Mouse (Mus musculus) intestine, embryonic 14.5 days (tissue): ENCODE results near the gene Mon2. TPM values are rescaled to one million over a fixed set of nuclear protein-coding genes. Genes with fewer than 3 reads are reported as not detected.
A peak's percentile ranks its signal among the peaks of the same experiment; 100 is the strongest.

ENCODE experiments used
- ATAC-seq: fragments of 200-750 bp; cut with Nextera tagmentation; replicated peaks from 2 replicates; pipeline ENCODE4 v1.8.0; 2017; ENCODE audit warnings: low read depth, moderate number of reproducible peaks, moderate TSS enrichment, moderate library complexity; ENCODE audit not compliant: low FRiP score, low TSS enrichment
- DNase-seq: peaks from one replicate; pipeline ENCODE4 v3.0.0-alpha.2; 2018; ENCODE audit warnings: low spot score
- H3K27ac ChIP-seq: fragments of 300-500 bp; sonication (generic); 2 replicates; pipeline ENCODE4 v1.5.1; 2014; ENCODE audit warnings: low read depth, mild to moderate bottlenecking, control low read depth
- H3K27me3 ChIP-seq: fragments of 300-500 bp; sonication (generic); replicated peaks from 2 replicates; pipeline ENCODE4 v1.6.1; 2014; ENCODE audit warnings: low read length, control low read depth; ENCODE audit not compliant: control insufficient read depth, insufficient read depth
- H3K36me3 ChIP-seq: fragments of 300-500 bp; sonication (generic); 2 replicates; pipeline ENCODE4 v1.6.1; 2014; ENCODE audit warnings: low read length, control low read depth; ENCODE audit not compliant: control insufficient read depth, insufficient read depth
- H3K4me1 ChIP-seq: fragments of 300-500 bp; sonication (generic); replicated peaks from 2 replicates; pipeline ENCODE4 v1.6.1; 2014; ENCODE audit warnings: low read length, control low read depth, mixed read lengths; ENCODE audit not compliant: control insufficient read depth, insufficient read depth
- H3K4me2 ChIP-seq: fragments of 300-500 bp; sonication (generic); 2 replicates; pipeline ENCODE4 v1.6.1; 2014; ENCODE audit warnings: low read length
- H3K4me3 ChIP-seq: fragments of 300-500 bp; sonication (generic); 2 replicates; pipeline ENCODE4 v1.5.1; 2014; ENCODE audit warnings: low read depth, low read length, control low read depth, mixed read lengths
- H3K9ac ChIP-seq: fragments of 300-500 bp; sonication (generic); 2 replicates; pipeline ENCODE4 v1.6.1; 2014; ENCODE audit warnings: mild to moderate bottlenecking, low read length
- H3K9me3 ChIP-seq: fragments of 300-500 bp; sonication (generic); 2 replicates; pipeline ENCODE4 v1.6.1; 2016; ENCODE audit warnings: low read length, control low read depth; ENCODE audit not compliant: control insufficient read depth
- WGBS: fragments of 180-500 bp; shearing (Covaris S2); extraction: QIAGEN DNeasy Blood & Tissue Kit; methylation state at CpG from one replicate; pipeline ENCODE4 v1.1.7; 2014; 5-methylcytosine and 5-hydroxymethylcytosine counted together
- polyA plus RNA-seq: library from polyadenylated mRNA; unstranded; fragments of >200 nt; fragmentation: Nextera tagmentation; extraction: Ambion mirVana; gene quantifications from 2 replicates; pipeline ENCODE4 v1.2.1, GENCODE M21; 2014

Mon2 gene
- polyA plus RNA-seq, 1 experiment from 2014 or later: 28.7 TPM

DNA sequence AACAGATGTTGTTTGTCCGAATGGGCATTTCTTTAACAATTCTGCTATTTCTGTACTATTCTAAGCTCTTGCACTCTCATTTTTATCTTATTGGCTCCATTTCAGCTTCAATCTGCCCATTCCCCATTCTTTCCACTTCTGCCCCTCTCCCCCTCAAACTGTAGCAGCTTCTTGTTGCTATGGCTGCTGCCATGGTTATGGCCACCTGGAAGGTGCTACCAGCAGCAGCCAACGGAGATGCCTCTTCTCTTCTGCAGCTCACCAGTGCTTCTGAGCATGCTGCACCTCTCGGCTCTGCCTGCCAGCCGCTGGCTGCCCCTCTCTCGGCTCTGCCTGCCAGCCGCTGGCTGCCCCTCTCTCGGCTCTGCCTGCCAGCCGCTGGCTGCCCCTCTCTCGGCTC, 8.0 kb upstream of the Mon2 start:
- no peak overlapping the region for H3K4me2 ChIP-seq
- H3K9me3 ChIP-seq: no peaks in the 10 kb centered on the region
- WGBS: 64% methylated on average over 9 of the region's 9 CpGs
- H3K4me3 ChIP-seq: no peak overlapping the region
- DNase-seq (no peak), ATAC-seq (no peak)
- H3K9ac ChIP-seq: no peak overlapping the region
- 0 out of 2 replicates have a peak, but pooled peaks cover 4% of the 10 kb centered on the region for H3K4me1 ChIP-seq
- no peaks in the 10 kb centered on the region for H3K36me3 ChIP-seq
- no peak overlapping the region for H3K27ac ChIP-seq
- H3K27me3 ChIP-seq: no peaks in the 10 kb centered on the region

DNA sequence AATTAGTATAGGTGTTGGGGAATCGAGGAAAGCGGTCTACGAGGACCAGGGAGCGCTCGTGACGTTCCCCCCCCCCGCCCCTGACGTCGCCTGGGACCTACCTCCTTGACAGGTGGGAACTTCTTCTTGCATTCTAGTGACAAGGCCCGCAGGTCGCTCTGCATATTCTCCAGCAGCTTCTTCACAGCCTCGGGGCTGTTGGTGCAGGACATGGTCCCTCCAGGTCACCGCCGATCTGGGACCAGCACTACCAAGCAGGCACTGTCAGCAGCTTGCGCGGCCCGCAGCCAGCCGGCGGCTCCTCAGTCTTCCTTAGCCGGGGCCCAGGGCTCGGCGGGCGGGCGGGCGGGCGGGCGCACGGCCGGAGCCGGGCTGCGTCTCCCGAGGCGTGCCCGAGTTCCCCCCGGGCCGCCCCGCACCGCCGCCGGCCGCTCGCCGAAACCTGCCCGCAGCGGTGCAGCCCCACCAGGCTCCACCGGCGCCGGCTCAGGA, 508 bp downstream of the Mon2 start:
- no peaks in the 10 kb centered on the region for H3K27me3 ChIP-seq
- DNase-seq (peak; percentile 76), ATAC-seq (peak; percentile 82)
- no peaks in the 10 kb centered on the region for H3K36me3 ChIP-seq
- 0% methylated on average over 30 of the region's 48 CpGs for WGBS
- H3K9me3 ChIP-seq: no peaks in the 10 kb centered on the region
- H3K4me2 ChIP-seq: peak overlapping the region; percentile 81
- peak overlapping the region; percentile 82 for H3K9ac ChIP-seq
- peak overlapping the region; percentile 97 for H3K4me3 ChIP-seq
- peaks cover 19% of the 10 kb centered on the region for H3K4me1 ChIP-seq
- peak overlapping the region; percentile 75; the same call in 1 of the 2 replicates for H3K27ac ChIP-seq

DNA sequence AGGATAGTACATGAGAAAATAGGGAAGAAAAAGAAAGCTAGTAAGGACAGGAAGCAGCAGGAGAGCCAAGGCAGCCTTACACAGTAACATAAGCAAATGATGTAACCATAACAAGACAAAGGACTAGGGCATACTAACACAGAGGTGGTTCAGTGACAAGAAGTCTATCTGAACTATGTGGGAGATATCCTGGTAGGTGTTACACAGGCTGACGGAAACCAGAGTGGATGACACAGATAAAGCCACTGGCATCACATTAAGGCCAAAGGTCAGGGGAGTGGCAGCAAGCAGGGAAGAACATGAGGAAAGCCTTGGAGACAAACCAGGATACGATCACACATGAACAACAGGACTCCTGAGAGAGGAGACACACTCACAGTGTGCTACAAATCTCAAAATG, 4.3 kb downstream of the Mon2 start:
- peaks cover 18% of the 10 kb centered on the region for H3K4me1 ChIP-seq
- no peaks in the 10 kb centered on the region for H3K27me3 ChIP-seq
- H3K9me3 ChIP-seq: no peaks in the 10 kb centered on the region
- peaks cover 6% of the 10 kb centered on the region for H3K36me3 ChIP-seq
- ATAC-seq (no peak), DNase-seq (no peak)
- H3K4me3 ChIP-seq: no peak overlapping the region
- 82% methylated on average over 2 of the region's 2 CpGs for WGBS
- no peak overlapping the region for H3K9ac ChIP-seq
- H3K4me2 ChIP-seq: no peak overlapping the region
- no peak overlapping the region for H3K27ac ChIP-seq

DNA sequence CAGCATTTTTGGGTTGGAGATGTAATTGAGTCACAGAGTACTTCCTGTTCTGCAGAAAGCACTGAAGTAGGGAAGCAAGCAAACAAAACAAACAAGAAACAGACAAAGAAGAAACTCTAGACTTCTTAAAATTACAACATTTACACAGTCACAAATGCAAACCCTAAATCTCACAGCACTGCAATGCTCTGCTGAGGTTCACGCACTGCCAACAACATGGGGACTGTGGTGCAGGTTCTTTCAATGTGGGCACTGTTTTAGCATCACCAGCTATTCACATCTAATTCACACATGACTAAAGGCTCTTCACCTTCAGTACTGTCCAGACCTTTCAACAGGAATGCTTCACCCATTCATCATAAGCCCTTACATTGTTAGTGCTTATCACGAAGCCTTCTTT, 13.3 kb downstream of the Mon2 start:
- 86% methylated on average over 2 of the region's 2 CpGs for WGBS
- H3K27me3 ChIP-seq: no peaks in the 10 kb centered on the region
- no peak overlapping the region for H3K27ac ChIP-seq
- no peaks in the 10 kb centered on the region for H3K9me3 ChIP-seq
- no peaks in the 10 kb centered on the region for H3K4me1 ChIP-seq
- H3K9ac ChIP-seq: no peak overlapping the region
- no peak overlapping the region for H3K4me2 ChIP-seq
- no peak overlapping the region for H3K4me3 ChIP-seq
- peaks cover 2% of the 10 kb centered on the region; the same call in 1 of the 2 replicates for H3K36me3 ChIP-seq
- DNase-seq (no peak), ATAC-seq (no peak)

DNA sequence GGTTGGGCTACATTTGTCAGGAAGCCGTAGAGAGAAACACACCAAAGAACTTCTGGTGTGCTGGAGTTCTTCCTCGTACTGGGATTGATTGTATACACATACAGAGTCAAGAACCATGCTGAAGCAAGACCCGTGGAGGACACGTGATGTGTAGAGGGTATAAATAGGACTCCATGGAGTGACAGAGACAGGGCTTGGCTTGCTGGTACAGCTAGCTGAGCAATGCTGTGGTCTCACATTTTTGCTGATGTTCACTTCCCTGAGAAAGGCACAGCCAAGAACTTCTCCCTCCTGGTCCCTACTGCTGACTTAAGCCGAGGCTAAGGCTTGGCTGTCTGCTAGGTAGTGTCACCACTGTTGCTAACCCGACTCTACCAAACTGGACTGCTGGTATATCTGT, 15.5 kb downstream of the Mon2 start:
- Histone ChIP-seq H3K4me1 (no peaks in the 10 kb centered on the region), H3K4me3 (no peak overlapping the region), H3K4me2 (no peak overlapping the region), H3K36me3 (peaks cover 9% of the 10 kb centered on the region; the same call in 1 of the 2 replicates), H3K9me3 (no peaks in the 10 kb centered on the region), H3K9ac (no peak overlapping the region), H3K27ac (no peak overlapping the region), H3K27me3 (no peaks in the 10 kb centered on the region)
- DNase-seq (no peak), ATAC-seq (no peak)
- WGBS: 83% methylated on average over 6 of the region's 6 CpGs

DNA sequence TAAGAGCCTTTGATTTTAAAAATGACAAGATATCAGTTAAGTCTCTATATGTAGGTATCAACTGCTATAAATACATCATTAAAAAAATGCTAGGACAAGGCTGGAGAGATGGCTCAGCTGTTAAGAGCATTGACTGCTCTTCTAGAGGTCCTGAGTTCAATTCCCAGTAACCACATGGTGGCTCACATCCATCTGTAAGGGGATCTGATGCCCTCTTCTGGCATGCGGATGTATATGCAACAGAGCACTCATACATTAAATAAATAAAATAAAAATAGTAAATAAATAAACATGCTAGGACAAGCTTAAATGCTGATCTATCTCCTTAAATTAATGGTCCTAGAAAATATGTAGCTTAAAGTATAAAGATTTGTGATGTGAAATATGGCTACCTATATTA, 19.2 kb downstream of the Mon2 start:
- Histone ChIP-seq H3K27me3 (no peaks in the 10 kb centered on the region), H3K36me3 (peaks cover 9% of the 10 kb centered on the region; the same call in 1 of the 2 replicates), H3K4me2 (no peak overlapping the region), H3K9ac (no peak overlapping the region), H3K9me3 (no peaks in the 10 kb centered on the region), H3K4me3 (no peak overlapping the region), H3K27ac (no peak overlapping the region), H3K4me1 (no peaks in the 10 kb centered on the region)
- WGBS: 95% methylated on average over 1 of the region's 1 CpGs
- DNase-seq: no peak
- ATAC-seq: no peak

DNA sequence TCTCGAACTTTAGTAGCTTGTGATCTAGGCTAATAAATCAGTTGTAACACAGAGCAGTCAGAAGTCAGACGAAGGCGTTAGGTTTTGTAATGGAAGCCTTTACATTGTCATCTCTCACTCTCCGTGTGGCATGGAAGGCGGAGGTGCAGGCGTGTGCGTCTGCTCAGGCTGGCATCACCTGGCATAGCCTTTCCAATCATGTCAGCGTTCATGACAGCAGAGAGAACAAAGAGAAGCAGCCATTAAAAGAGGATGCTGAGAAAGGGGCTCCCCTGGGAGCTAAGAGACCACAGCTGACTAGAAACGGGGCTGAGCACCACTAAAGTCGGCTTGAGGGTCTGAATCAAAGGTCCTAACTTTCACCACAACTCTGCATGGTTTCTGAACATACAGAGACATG, 19.8 kb downstream of the Mon2 start:
- Histone ChIP-seq H3K36me3 (peaks cover 11% of the 10 kb centered on the region), H3K4me3 (no peak overlapping the region), H3K27me3 (no peaks in the 10 kb centered on the region), H3K4me1 (no peaks in the 10 kb centered on the region), H3K9me3 (no peaks in the 10 kb centered on the region), H3K27ac (no peak overlapping the region), H3K9ac (no peak overlapping the region), H3K4me2 (no peak overlapping the region)
- ATAC-seq (no peak), DNase-seq (no peak)
- WGBS: 88% methylated on average over 10 of the region's 10 CpGs

DNA sequence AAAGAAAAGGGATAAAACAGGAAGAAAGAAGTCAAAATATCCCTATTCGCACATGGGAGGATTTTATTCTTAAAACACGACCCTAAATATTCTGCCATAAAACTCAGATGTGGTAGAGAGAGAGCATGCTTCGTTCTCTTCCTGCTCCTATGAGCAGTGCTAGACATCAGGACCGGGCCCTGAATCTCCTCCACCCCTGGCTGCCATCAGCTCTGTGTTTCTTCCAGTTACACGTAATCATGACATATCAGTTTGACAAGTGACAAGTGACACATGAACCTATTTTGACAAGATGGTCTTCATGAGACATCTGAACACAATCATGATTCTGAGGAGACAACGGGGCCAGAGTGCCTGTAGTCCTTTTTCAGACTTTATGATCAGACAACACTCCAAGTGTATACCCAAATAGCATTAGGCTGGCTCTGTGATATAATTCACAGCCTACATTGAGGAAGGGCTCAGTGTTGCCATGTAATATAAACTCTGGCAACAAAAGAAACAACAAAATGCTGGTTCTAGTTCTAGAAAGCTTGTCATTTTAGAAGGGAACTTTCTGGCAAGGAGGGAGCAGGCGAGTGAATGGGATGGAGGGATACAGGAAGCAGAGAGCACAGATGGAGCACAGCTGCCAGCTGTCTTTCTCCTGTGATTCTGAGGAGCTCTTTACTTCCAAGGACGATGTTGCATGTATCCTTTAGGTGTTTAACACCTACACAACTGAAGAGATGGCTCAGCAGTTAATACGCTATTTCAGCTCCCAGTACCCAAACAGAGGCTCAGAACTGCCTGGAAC, 20.9 kb downstream of the Mon2 start:
- H3K9me3 ChIP-seq: no peaks in the 10 kb centered on the region
- 84% methylated on average over 9 of the region's 9 CpGs for whole genome bisulfite sequencing
- no peaks in the 10 kb centered on the region for H3K27me3 ChIP-seq
- DNase-seq (no peak), ATAC-seq (no peak)
- no peak overlapping the region for H3K9ac ChIP-seq
- no peaks in the 10 kb centered on the region for H3K4me1 ChIP-seq
- H3K4me3 ChIP-seq: no peak overlapping the region
- no peak overlapping the region; the same call in 1 of the 2 replicates for H3K27ac ChIP-seq
- peaks cover 21% of the 10 kb centered on the region for H3K36me3 ChIP-seq
- H3K4me2 ChIP-seq: no peak overlapping the region

DNA sequence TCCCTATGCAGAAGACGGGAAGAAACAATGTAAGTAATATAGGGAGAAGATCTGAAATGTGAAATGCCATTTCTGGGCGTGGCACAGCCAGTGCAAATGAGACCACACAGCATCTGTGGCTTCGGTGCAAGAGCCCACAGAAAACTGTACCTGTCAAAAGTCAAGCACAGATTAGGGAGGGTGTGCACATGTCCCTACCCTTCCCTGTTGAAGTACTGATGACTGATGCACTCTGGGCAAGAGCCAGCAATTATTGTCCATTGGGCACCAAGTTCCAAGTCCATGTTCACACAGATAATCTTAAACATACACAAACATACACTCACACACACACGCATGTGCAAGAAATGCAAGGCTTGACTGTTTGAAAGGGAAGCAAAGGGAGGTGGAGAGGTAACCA, 22.7 kb downstream of the Mon2 start:
- no peak for DNase-seq
- Histone ChIP-seq H3K4me3 (no peak overlapping the region), H3K36me3 (peaks cover 29% of the 10 kb centered on the region), H3K27ac (no peak overlapping the region), H3K4me2 (no peak overlapping the region), H3K9me3 (no peaks in the 10 kb centered on the region), H3K27me3 (no peaks in the 10 kb centered on the region), H3K4me1 (no peaks in the 10 kb centered on the region), H3K9ac (no peak overlapping the region)
- WGBS: 78% methylated on average over 4 of the region's 4 CpGs
- no peak for ATAC-seq
